In the genomic region with DNA sequence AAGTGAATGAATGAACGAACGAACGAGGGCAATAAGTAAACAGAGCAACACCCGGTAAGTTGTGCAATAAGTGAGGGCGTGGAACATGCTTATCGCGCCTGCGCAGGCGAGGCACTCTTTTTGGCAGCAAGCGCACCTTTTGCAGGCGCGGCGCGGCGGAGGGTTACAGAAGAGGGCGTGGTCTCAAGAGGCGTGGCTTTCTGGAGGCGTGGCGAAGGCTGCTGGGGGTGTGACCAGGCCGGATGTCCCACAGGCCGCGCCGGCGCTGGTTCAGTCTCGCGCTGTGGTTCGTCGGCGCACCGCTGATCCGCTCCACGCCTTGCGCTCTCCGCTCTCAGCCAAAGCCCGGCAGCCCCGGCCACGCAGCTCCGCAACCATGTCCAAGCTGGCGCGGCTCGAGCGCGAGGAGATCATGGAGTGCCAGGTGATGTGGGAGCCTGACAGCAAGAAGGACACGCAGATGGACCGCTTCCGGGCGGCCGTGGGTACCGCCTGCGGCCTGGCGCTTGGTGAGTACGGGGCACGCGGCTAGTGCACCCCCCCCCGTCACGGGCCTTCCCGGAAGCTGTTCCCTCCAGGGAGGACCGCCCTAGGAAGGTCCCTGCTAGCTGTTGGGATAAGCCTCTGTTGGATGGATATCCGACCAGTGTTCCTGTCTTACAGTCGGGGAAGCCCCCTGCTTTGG, we compare ENCODE assay signal across 8 mouse cellular contexts. TPM values are rescaled to one million over a fixed set of nuclear protein-coding genes. Genes with fewer than 3 reads are reported as not detected.
A peak's percentile ranks its signal among the peaks of the same experiment; 100 is the strongest.
DNase-seq lines count a peak whose midpoint lies in the region; ATAC-seq and TF ChIP-seq lines count a peak whose summit lies in the region.

A gene (plus strand): TSS at position 214 of the 685 bp plus-strand sequence.

- H3K4me1 ChIP-seq in embryonic facial prominence, embryonic 13.5 days, result peaks cover 27% of the 10 kb centered on the region
- peaks cover 5% of the 10 kb centered on the region; the same call in 1 of the 2 replicates for H3K4me1 ChIP-seq in kidney, adult 2 months (ENCODE audit: control insufficient read depth, insufficient read depth, low read length)
- peaks cover 21% of the 10 kb centered on the region for H3K4me1 ChIP-seq in limb, embryonic 12.5 days (replicated peaks)
- peaks cover 38% of the 10 kb centered on the region for H3K4me1 ChIP-seq in midbrain, embryonic 15.5 days
- H3K4me1 ChIP-seq in spleen, adult 2 months (ENCODE audit: control insufficient read depth, insufficient read depth, insufficient read length), result peaks cover 18% of the 10 kb centered on the region; the same call in 1 of the 2 replicates

- H3K4me3 ChIP-seq in embryonic facial prominence, embryonic 13.5 days, result peak within 1 kb of the TSS; percentile 87
- peak within 1 kb of the TSS; percentile 85 for H3K4me3 ChIP-seq in kidney, adult 2 months (ENCODE audit: insufficient read depth, low read depth, low read length)
- H3K4me3 ChIP-seq in limb, embryonic 12.5 days (replicated peaks), result peak within 1 kb of the TSS; percentile 82
- peak within 1 kb of the TSS; percentile 83 for H3K4me3 ChIP-seq in midbrain, embryonic 15.5 days
- H3K4me3 ChIP-seq in spleen, adult 2 months (ENCODE audit: extremely low read depth, insufficient read depth, insufficient read length), result peak within 1 kb of the TSS; percentile 79

- H3K9me3 ChIP-seq in embryonic facial prominence, embryonic 13.5 days, result no peaks in the 10 kb centered on the region
- H3K9me3 ChIP-seq in limb, embryonic 12.5 days, result no peaks in the 10 kb centered on the region
- H3K9me3 ChIP-seq in midbrain, embryonic 15.5 days, result no peaks in the 10 kb centered on the region

- no peak for TF ChIP-seq CTCF in kidney, adult 2 months (conservative IDR thresholded peaks at IDR 0.05; ENCODE audit: insufficient read depth, insufficient read length, low read depth, low read length)
- no peak for TF ChIP-seq CTCF in spleen, adult 2 months (IDR thresholded peaks at IDR 0.05; ENCODE audit: extremely low read depth, insufficient read depth, insufficient read length, insufficient replicate concordance)

- H3K27ac ChIP-seq in embryonic facial prominence, embryonic 13.5 days, result peak within 1 kb of the TSS; percentile 78
- H3K27ac ChIP-seq in kidney, adult 2 months (ENCODE audit: insufficient read depth, low read depth, low read length), result peak within 1 kb of the TSS; percentile 63
- H3K27ac ChIP-seq in limb, embryonic 12.5 days, result peak within 1 kb of the TSS; percentile 76
- H3K27ac ChIP-seq in midbrain, embryonic 15.5 days, result peak within 1 kb of the TSS; percentile 86
- H3K27ac ChIP-seq in spleen, adult 2 months (ENCODE audit: insufficient read depth, low read length), result peak within 1 kb of the TSS; percentile 66

- no peaks in the 10 kb centered on the region for H3K27me3 ChIP-seq in embryonic facial prominence, embryonic 13.5 days
- H3K27me3 ChIP-seq in kidney, adult 2 months (replicated peaks; ENCODE audit: control insufficient read depth, insufficient read depth, low read length), result no peaks in the 10 kb centered on the region
- no peaks in the 10 kb centered on the region for H3K27me3 ChIP-seq in limb, embryonic 12.5 days
- no peaks in the 10 kb centered on the region for H3K27me3 ChIP-seq in midbrain, embryonic 15.5 days (replicated peaks)
- no peaks in the 10 kb centered on the region for H3K27me3 ChIP-seq in spleen, adult 2 months (ENCODE audit: control insufficient read depth, insufficient read depth, low read length)

- TF ChIP-seq POLR2A in kidney, adult 2 months (IDR thresholded peaks at IDR 0.05; ENCODE audit: low read depth, low read length), result peak; percentile 97
- TF ChIP-seq POLR2A in spleen, adult 2 months (IDR thresholded peaks at IDR 0.05; ENCODE audit: low read depth, low read length), result peak; percentile 82

- H3K36me3 ChIP-seq in embryonic facial prominence, embryonic 13.5 days, result peaks cover 9% of the 10 kb centered on the region; the same call in 1 of the 2 replicates
- H3K36me3 ChIP-seq in kidney, adult 2 months (ENCODE audit: control insufficient read depth, insufficient read depth, low read length), result no peaks in the 10 kb centered on the region
- H3K36me3 ChIP-seq in limb, embryonic 12.5 days, result peaks cover 6% of the 10 kb centered on the region; the same call in 1 of the 2 replicates
- no peaks in the 10 kb centered on the region for H3K36me3 ChIP-seq in midbrain, embryonic 15.5 days (replicated peaks)
- H3K36me3 ChIP-seq in spleen, adult 2 months (ENCODE audit: control insufficient read depth, insufficient read depth, low read length), result no peaks in the 10 kb centered on the region

- ATAC-seq in embryonic facial prominence, embryonic 13.5 days (ENCODE audit: insufficient number of reproducible peaks, insufficient read depth, low FRiP score, low TSS enrichment, low read depth), result peak; percentile 87
- peak; percentile 89 for ATAC-seq in limb, embryonic 12.5 days (ENCODE audit: insufficient number of reproducible peaks, insufficient read depth, low FRiP score, low TSS enrichment, low read depth)
- ATAC-seq in midbrain, embryonic 15.5 days (replicated peaks), result peak; percentile 92

- whole genome bisulfite sequencing in embryonic facial prominence, embryonic 13.5 days, result under 1% methylated on average over 60 of the region's 60 CpGs
- WGBS in kidney, adult 2 months, result under 1% methylated on average over 60 of the region's 60 CpGs
- under 1% methylated on average over 60 of the region's 60 CpGs for WGBS in limb, embryonic 12.5 days
- under 1% methylated on average over 60 of the region's 60 CpGs for WGBS in midbrain, embryonic 15.5 days
- WGBS in spleen, adult 2 months, result under 1% methylated on average over 60 of the region's 60 CpGs

- peak within 1 kb of the TSS; percentile 90 for H3K4me2 ChIP-seq in embryonic facial prominence, embryonic 13.5 days
- peak within 1 kb of the TSS; percentile 90 for H3K4me2 ChIP-seq in limb, embryonic 12.5 days
- peak within 1 kb of the TSS; percentile 78 for H3K4me2 ChIP-seq in midbrain, embryonic 15.5 days

- peak; percentile 99 for DNase-seq in 3134 (ENCODE audit: extremely low read depth, insufficient read length, low spot score)
- peak; percentile 96 to 98 for DNase-seq in adrenal gland, postnatal 36 days
- DNase-seq in heart, adult 18-20 months, result peak; percentile 98 to 99
- peak; percentile 99 for DNase-seq in kidney, adult 2 months
- DNase-seq in spleen, adult 2 months (ENCODE audit: low read depth in 1 of 2, low spot score in 2 of 2), result peak; percentile 92 to 97

- H3K9ac ChIP-seq in embryonic facial prominence, embryonic 13.5 days, result peak within 1 kb of the TSS; percentile 85
- peak within 1 kb of the TSS; percentile 79 for H3K9ac ChIP-seq in limb, embryonic 12.5 days (replicated peaks)
- peak within 1 kb of the TSS; percentile 82 for H3K9ac ChIP-seq in midbrain, embryonic 15.5 days

RNA-seq across cellular contexts. Expression of the gene that starts here (rescaled TPM):
- total RNA-seq in adrenal gland, postnatal 36 days (2021), result 100 to 1,000 TPM in 1 of 2 experiments, 10 to 100 TPM in 1; 96.1 to 101 TPM
- polyA plus RNA-seq in embryonic facial prominence, embryonic 13.5 days (2015; fragmentation: Nextera tagmentation; extraction: Ambion mirVana), result 36.8 and 38.1 TPM in 2 replicates
- 1 to 10 TPM; 4.9 to 9.9 TPM for total RNA-seq in heart, adult 18-20 months (2021)
- polyA plus RNA-seq in kidney, adult 2 months (2012; rRNA removed), result 102 and 131 TPM in 2 replicates
- 35.7 and 40.1 TPM in 2 replicates for polyA plus RNA-seq in limb, embryonic 12.5 days (2016; fragmentation: Nextera tagmentation; extraction: Ambion mirVana)
- 95.9 and 96.0 TPM in 2 replicates for polyA plus RNA-seq in midbrain, embryonic 15.5 days (2015; fragmentation: Nextera tagmentation; extraction: Ambion mirVana)
- polyA plus RNA-seq in spleen, adult 2 months (2012; rRNA removed), result 23.4 and 27.1 TPM in 2 replicates

Comparison
In these comparisons a context has a peak if more than half of its experiments do, and no peak if none do; other contexts are left out.
1. Peak in every context shown above with its lines: DNase-seq, ATAC-seq, H3K4me3 ChIP-seq and H3K27ac ChIP-seq.
2. RNA of the gene that starts here (total RNA-seq): 96.1 to 101 TPM in adrenal gland, postnatal 36 days; 4.9 to 9.9 TPM in heart, adult 18-20 months; every median in the first group is over 4 times any median in the second.